Mouse (Mus musculus) CH12.LX (cell line): Measurements from ENCODE around the gene Ift20.

Experiments used
- CHD1 ChIP-seq: IDR thresholded peaks from 2 replicates; pipeline ENCODE4 v1.6.1; 2012; ENCODE audit warnings: low read depth, low read length, improper control_type of control experiment, inconsistent platforms
- CTCF ChIP-seq, 2 experiments: IDR thresholded peaks in 1 of 2; conservative IDR thresholded peaks in 1 of 2; 2 replicates each; pipeline ENCODE4 v1.5.1; 2011 to 2012; ENCODE audit warnings: low read depth in 2 of 2, low read length in 2 of 2, improper control_type of control experiment in 1 of 2, inconsistent platforms in 1 of 2, mild to moderate bottlenecking in 1 of 2, moderate library complexity in 1 of 2
- GABPA ChIP-seq: IDR thresholded peaks from 2 replicates; pipeline ENCODE4 v1.6.1; 2012; ENCODE audit warnings: low read depth, low read length, improper control_type of control experiment, inconsistent platforms; ENCODE audit not compliant: insufficient replicate concordance
- IRF4 ChIP-seq: IDR thresholded peaks from 2 replicates; pipeline ENCODE4 v1.6.1; 2014; ENCODE audit warnings: low read depth, mild to moderate bottlenecking, inconsistent platforms, low read length, improper control_type of control experiment
- MXI1 ChIP-seq: IDR thresholded peaks from 2 replicates; pipeline ENCODE4 v1.6.1; 2011; ENCODE audit warnings: mild to moderate bottlenecking, low read depth, low read length, improper control_type of control experiment
- NRF1 ChIP-seq: IDR thresholded peaks from 2 replicates; pipeline ENCODE4 v1.6.1; 2014; ENCODE audit warnings: low read depth, mild to moderate bottlenecking, inconsistent platforms, low read length, improper control_type of control experiment, moderate library complexity
- POLR2A ChIP-seq: IDR thresholded peaks from 2 replicates; pipeline ENCODE4 v1.6.1; 2011; ENCODE audit warnings: low read depth, mild to moderate bottlenecking, improper control_type of control experiment, low read length
- UBTF ChIP-seq: IDR thresholded peaks from 2 replicates; pipeline ENCODE4 v1.6.1; 2012; ENCODE audit warnings: low read depth, mild to moderate bottlenecking, inconsistent platforms, low read length, improper control_type of control experiment, moderate library complexity
- USF1 ChIP-seq: IDR thresholded peaks from 2 replicates; pipeline ENCODE4 v1.6.1; 2014; ENCODE audit warnings: low read depth, mild to moderate bottlenecking, inconsistent platforms, low read length, improper control_type of control experiment
- ZNF384 ChIP-seq: IDR thresholded peaks from 2 replicates; pipeline ENCODE4 v1.6.1; 2012; ENCODE audit warnings: low read depth, low read length, improper control_type of control experiment, inconsistent platforms

DNA sequence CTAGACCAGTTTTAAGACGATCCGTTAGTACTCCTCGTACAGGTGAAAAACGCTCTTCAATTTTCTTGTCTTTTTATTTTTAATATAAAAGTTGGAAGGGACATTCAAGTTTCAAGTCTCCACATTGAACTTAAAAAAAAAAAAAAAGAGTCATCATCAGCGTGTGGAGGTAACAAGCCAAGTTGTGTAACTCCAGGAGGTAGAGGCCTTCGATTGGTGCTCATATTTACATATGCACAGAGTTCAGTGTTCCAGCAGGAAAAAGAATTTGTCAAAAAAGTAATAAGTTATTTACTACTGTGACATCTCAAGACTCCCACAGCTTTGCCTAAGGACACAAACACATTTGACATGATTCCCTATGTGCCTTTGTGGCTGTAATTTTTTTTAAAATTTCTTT lies 31.5 kb downstream of the Ift20 start:
- TF ChIP-seq CTCF (conservative IDR thresholded peaks at IDR 0.05 in 1 of 2, IDR thresholded peaks at IDR 0.05 in 1 of 2; ENCODE audit: low read depth in 2 of 2, low read length in 2 of 2), result no peak
- TF ChIP-seq UBTF, result no peak
- no peak for TF ChIP-seq POLR2A
- TF ChIP-seq NRF1, result no peak
- TF ChIP-seq MXI1, result no peak
- no peak for TF ChIP-seq CHD1
- no peak for TF ChIP-seq USF1
- TF ChIP-seq GABPA, result no peak
- TF ChIP-seq IRF4, result no peak
- no peak for TF ChIP-seq ZNF384
